Mouse (Mus musculus): Measurements from ENCODE around the gene Tdrd7.

DNA sequence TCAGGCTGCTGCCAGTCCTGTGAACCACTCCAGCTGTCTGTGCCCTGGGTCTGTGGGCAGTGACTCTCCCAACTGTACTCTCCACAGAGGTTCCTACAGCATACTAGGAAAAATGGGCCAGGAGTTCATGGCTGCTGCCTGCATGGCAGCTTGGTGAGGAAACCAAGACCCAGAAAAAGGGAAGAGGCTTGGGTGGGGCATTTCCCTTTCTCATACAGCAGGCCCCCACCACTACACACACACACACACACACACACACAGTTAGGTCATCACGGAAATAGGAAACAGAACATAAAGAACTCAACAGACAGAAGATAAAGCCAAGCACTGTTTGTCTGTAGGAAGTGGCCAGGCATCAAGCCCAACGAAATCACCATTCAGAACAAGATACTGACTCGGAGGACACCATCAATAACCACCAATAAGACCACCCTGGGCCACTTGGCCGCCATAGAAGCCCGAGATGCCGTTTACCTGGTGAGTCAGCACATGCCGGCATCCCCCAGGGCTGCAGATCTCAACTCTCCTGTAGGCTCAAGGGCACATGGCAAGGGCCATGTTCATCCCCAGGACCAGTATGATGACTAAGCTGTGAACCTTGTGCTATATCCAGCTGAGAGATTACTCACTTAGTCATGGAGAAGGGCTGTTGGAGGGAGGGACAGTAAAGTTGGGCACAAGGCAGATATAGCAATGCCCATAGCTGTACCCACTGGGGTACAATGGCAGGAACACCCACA is 15.9 kb upstream of the Tdrd7 start:
- TF ChIP-seq CTCF (IDR thresholded peaks at IDR 0.05; ENCODE audit: control insufficient read depth, insufficient read depth, insufficient replicate concordance, low read depth, low read length): no peak
- TF ChIP-seq POLR2A (IDR thresholded peaks at IDR 0.05; ENCODE audit: control insufficient read depth, low read depth, low read length): no peak

Data from testis, adult 2 months (tissue).